Mouse (Mus musculus) small intestine, adult 2 months (tissue): Measurements from ENCODE around the gene Prcd. TPM values are rescaled to one million over a fixed set of nuclear protein-coding genes. Genes with fewer than 3 reads are reported as not detected.

Experiments
- H3K27ac ChIP-seq: fragments of 200-500 bp; 2 replicates; pipeline ENCODE4 v1.5.1; 2012; ENCODE audit warnings: low read depth, low read length, control low read depth, inconsistent platforms; ENCODE audit not compliant: insufficient read depth
- H3K27me3 ChIP-seq: fragments of 200-500 bp; 2 replicates; pipeline ENCODE4 v1.6.1; 2012; ENCODE audit warnings: mild to moderate bottlenecking, moderate library complexity, low read length, inconsistent platforms; ENCODE audit not compliant: control insufficient read depth, insufficient read depth
- H3K36me3 ChIP-seq: fragments of 200-500 bp; 2 replicates; pipeline ENCODE4 v1.6.1; 2012; ENCODE audit warnings: mild to moderate bottlenecking, low read length, control low read depth, inconsistent platforms; ENCODE audit not compliant: control insufficient read depth, insufficient read depth
- H3K4me1 ChIP-seq: fragments of 200-500 bp; 2 replicates; pipeline ENCODE4 v1.6.1; 2012; ENCODE audit warnings: low read length, inconsistent platforms, mixed read lengths; ENCODE audit not compliant: control insufficient read depth, insufficient read depth, insufficient read length
- H3K4me3 ChIP-seq: fragments of 200-500 bp; 2 replicates; pipeline ENCODE4 v1.5.1; 2012; ENCODE audit warnings: low read depth, mild to moderate bottlenecking, control low read depth, inconsistent platforms, low read length, moderate library complexity
- CTCF ChIP-seq: fragments of 200-500 bp; IDR thresholded peaks from 2 replicates; pipeline ENCODE4 v1.5.1; 2012; ENCODE audit warnings: low read depth, mild to moderate bottlenecking, control low read depth, inconsistent platforms, low read length, moderate library complexity, mixed read lengths; ENCODE audit not compliant: insufficient replicate concordance, insufficient read length; ENCODE audit errors: extremely low read depth
- POLR2A ChIP-seq: fragments of 200-500 bp; IDR thresholded peaks from 2 replicates; pipeline ENCODE4 v1.6.1; 2012; ENCODE audit warnings: low read depth, mild to moderate bottlenecking, control low read depth, inconsistent platforms, low read length, moderate library complexity
- WGBS: fragments of 180-500 bp; shearing (Covaris S2); methylation state at CpG from one replicate; pipeline ENCODE4 v1.1.7; 2018; 5-methylcytosine and 5-hydroxymethylcytosine counted together
- polyA plus RNA-seq: library from polyadenylated mRNA; depleted of rRNA; stranded (reverse); fragments of >200 nt; gene quantifications from 2 replicates; pipeline ENCODE4 v1.2.3, GENCODE M21; 2012

Gene Prcd
- polyA plus RNA-seq, 1 experiment, result 0.30 TPM

GRCm38 (mm10) chr11:116689622-116690021 is 36.3 kb downstream of the Prcd start:
- peaks cover 12% of the 10 kb centered on the region; the same call in 1 of the 2 replicates for H3K4me1 ChIP-seq
- peak overlapping the region; percentile 86; the same call in 1 of the 2 replicates for H3K27ac ChIP-seq
- H3K27me3 ChIP-seq, result no peaks in the 10 kb centered on the region
- TF ChIP-seq POLR2A (no peak), CTCF (no peak)
- H3K4me3 ChIP-seq, result no peak overlapping the region
- WGBS, result 91% methylated on average over 10 of the region's 10 CpGs
- peaks cover 15% of the 10 kb centered on the region for H3K36me3 ChIP-seq

GRCm38 (mm10) chr11:116690701-116691575 is 37.6 kb downstream of the Prcd start:
- H3K27ac ChIP-seq, result peak overlapping the region; percentile 86
- H3K4me3 ChIP-seq, result no peak overlapping the region
- peaks cover 19% of the 10 kb centered on the region for H3K4me1 ChIP-seq
- no peak for TF ChIP-seq CTCF
- no peak; the same call in 1 of the 2 replicates for TF ChIP-seq POLR2A
- WGBS, result 20% methylated on average over 18 of the region's 18 CpGs
- no peaks in the 10 kb centered on the region for H3K27me3 ChIP-seq
- peaks cover 3% of the 10 kb centered on the region; the same call in 1 of the 2 replicates for H3K36me3 ChIP-seq

- H3K36me3 ChIP-seq, result no peaks in the 10 kb centered on the region
- peaks cover 21% of the 10 kb centered on the region for H3K4me1 ChIP-seq
- TF ChIP-seq POLR2A (no peak), CTCF (no peak)
- 13% methylated on average over 4 of the region's 4 CpGs for WGBS
- peak overlapping the region; percentile 92 for H3K27ac ChIP-seq
- peak overlapping the region; percentile 92 for H3K4me3 ChIP-seq
- H3K27me3 ChIP-seq, result no peaks in the 10 kb centered on the region
Measured at GRCm38 (mm10) chr11:116693899-116694249, 40.5 kb downstream of the Prcd start.

GRCm38 (mm10) chr11:116694250-116695193 is 41.2 kb downstream of the Prcd start:
- 2% methylated on average over 73 of the region's 73 CpGs for WGBS
- Histone ChIP-seq H3K36me3 (no peaks in the 10 kb centered on the region), H3K4me3 (peak overlapping the region; percentile 92), H3K27ac (peak overlapping the region; percentile 92), H3K4me1 (peaks cover 21% of the 10 kb centered on the region), H3K27me3 (no peaks in the 10 kb centered on the region)
- TF ChIP-seq CTCF (peak; percentile 26; the same call in 1 of the 2 replicates), POLR2A (no peak)

GRCm38 (mm10) chr11:116695194-116695880 is 42.0 kb downstream of the Prcd start:
- H3K4me1 ChIP-seq, result peaks cover 21% of the 10 kb centered on the region
- 20% methylated on average over 23 of the region's 23 CpGs for WGBS
- peak overlapping the region; percentile 92 for H3K27ac ChIP-seq
- TF ChIP-seq POLR2A (no peak), CTCF (no peak)
- peak overlapping the region; percentile 92 for H3K4me3 ChIP-seq
- no peaks in the 10 kb centered on the region for H3K27me3 ChIP-seq
- H3K36me3 ChIP-seq, result no peaks in the 10 kb centered on the region

- no peak for TF ChIP-seq POLR2A
- TF ChIP-seq CTCF, result no peak
- Histone ChIP-seq H3K4me1 (peaks cover 12% of the 10 kb centered on the region), H3K4me3 (no peak overlapping the region), H3K36me3 (no peaks in the 10 kb centered on the region), H3K27me3 (no peaks in the 10 kb centered on the region), H3K27ac (no peak overlapping the region)
- 81% methylated on average over 4 of the region's 4 CpGs for WGBS
Measured at GRCm38 (mm10) chr11:116696426-116696825, 43.1 kb downstream of the Prcd start.
